Mouse (Mus musculus): ENCODE data around the gene Rpl10a.

DNA sequence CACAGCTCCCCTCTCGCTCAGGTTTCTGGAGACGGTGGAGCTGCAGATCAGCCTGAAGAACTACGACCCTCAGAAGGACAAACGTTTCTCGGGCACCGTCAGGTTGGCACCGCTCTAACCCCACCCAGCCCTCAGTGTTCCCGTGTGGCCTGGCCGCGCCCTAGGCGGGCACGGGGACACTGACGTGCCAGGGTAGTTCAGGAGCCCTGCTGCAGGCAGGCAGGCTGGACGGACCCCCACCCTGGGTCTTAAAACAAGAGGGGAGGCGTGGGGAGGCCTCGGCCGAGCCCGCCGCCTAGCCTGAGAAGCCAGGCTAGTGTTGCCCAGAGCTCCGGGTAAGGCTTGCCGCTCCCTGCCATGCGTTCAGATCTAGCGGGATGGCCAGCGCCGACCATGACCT is 675 bp downstream of the Rpl10a start:
- TF ChIP-seq CTCF (IDR thresholded peaks at IDR 0.05; ENCODE audit: low read depth) (no peak), EP300 (IDR thresholded peaks at IDR 0.05; ENCODE audit: low read depth) (no peak)
